Mouse (Mus musculus) hindbrain, embryonic 12.5 days (tissue): ENCODE measurements at regions not wholly inside any gene's neighbourhood (a gene's known extent, or its start where the extent isn't known, plus 50 kb on each side); places are given as distances from the start of the nearest gene placed in this dataset.

Experiments used
- ATAC-seq: fragments of 200-750 bp; cut with Nextera tagmentation; 2 replicates; pipeline ENCODE4 v1.8.0; 2017; ENCODE audit warnings: moderate TSS enrichment; ENCODE audit not compliant: low FRiP score
- H3K27ac ChIP-seq: fragments of 300-500 bp; sonication (generic); 2 replicates; pipeline ENCODE4 v1.5.1; 2016; ENCODE audit warnings: mild to moderate bottlenecking
- H3K27me3 ChIP-seq: fragments of 300-500 bp; sonication (generic); 2 replicates; pipeline ENCODE4 v1.6.1; 2016; ENCODE audit warnings: mild to moderate bottlenecking
- H3K36me3 ChIP-seq: fragments of 300-500 bp; sonication (generic); 2 replicates; pipeline ENCODE4 v1.6.1; 2016; ENCODE audit warnings: mild to moderate bottlenecking
- H3K4me1 ChIP-seq: fragments of 300-500 bp; sonication (generic); 2 replicates; pipeline ENCODE4 v1.6.1; 2016
- H3K4me2 ChIP-seq: fragments of 300-500 bp; sonication (generic); replicated peaks from 2 replicates; pipeline ENCODE4 v1.6.1; 2016; ENCODE audit warnings: mild to moderate bottlenecking
- H3K4me3 ChIP-seq: fragments of 300-500 bp; sonication (generic); 2 replicates; pipeline ENCODE4 v1.5.1; 2016; ENCODE audit warnings: mild to moderate bottlenecking
- H3K9ac ChIP-seq: fragments of 300-500 bp; sonication (generic); 2 replicates; pipeline ENCODE4 v1.6.1; 2016; ENCODE audit warnings: mild to moderate bottlenecking, moderate library complexity
- H3K9me3 ChIP-seq: fragments of 300-500 bp; sonication (generic); replicated peaks from 2 replicates; pipeline ENCODE4 v1.6.1; 2016; ENCODE audit warnings: mild to moderate bottlenecking
- WGBS: fragments of 180-500 bp; shearing (Covaris S2); methylation state at CpG from one replicate; pipeline ENCODE4 v1.1.7; 2016; 5-methylcytosine and 5-hydroxymethylcytosine counted together

DNA sequence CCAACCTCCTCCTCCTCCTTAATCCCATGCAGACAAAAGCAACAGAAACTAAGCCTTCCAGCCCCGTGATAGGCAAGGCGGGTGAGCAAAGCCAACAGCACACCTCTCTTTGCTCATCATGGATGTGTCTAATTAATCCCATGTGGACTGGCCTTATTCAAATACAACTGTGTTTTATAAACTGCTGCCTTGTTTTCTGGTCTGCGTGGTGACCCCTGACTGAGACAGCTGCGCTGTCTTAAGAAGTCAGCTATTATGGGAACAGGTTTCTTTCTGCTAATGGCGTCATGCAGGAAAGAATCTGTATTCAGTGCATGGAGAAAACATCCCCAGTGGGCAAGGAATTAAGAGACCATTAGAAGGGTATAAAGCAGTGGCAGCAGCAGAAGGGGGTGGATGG, 161.6 kb upstream of the Kiz start:
- ATAC-seq: peak; percentile 72
- no peaks in the 10 kb centered on the region for H3K27me3 ChIP-seq
- WGBS: 24% methylated on average over 5 of the region's 5 CpGs
- H3K9me3 ChIP-seq: no peaks in the 10 kb centered on the region
- H3K9ac ChIP-seq: no peak overlapping the region
- H3K36me3 ChIP-seq: no peaks in the 10 kb centered on the region
- H3K4me3 ChIP-seq: no peak overlapping the region
- no peak overlapping the region for H3K27ac ChIP-seq
- peaks cover 10% of the 10 kb centered on the region for H3K4me1 ChIP-seq
- H3K4me2 ChIP-seq: 0 out of 2 replicates have a peak overlapping the region, but pooled peaks have one; percentile 4

- no peak for ATAC-seq
Measured at GRCm38 (mm10) chr2:146696277-146696676, 159.4 kb upstream of the Kiz start.

DNA sequence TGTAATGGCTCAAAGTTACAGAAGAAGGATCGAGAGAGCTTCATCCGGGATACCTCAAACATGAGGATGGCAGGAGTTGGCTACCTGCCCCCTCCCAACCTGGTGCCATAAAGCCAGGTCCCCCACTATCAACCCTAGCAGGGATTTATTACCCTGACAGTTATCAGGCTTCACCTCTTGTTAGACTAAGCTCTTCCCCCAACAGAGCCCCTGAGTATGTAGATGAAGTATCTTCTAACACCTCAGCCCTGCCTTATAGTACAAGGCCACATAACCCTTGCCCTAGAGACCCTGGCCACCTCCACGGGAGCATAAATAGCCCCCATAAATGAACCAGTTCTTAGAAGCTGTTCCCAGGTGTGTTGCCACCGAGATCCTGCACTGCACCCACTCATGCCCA, 158.9 kb upstream of the Kiz start:
- Histone ChIP-seq H3K27ac (no peak overlapping the region), H3K9me3 (no peaks in the 10 kb centered on the region), H3K4me2 (no peak overlapping the region), H3K27me3 (no peaks in the 10 kb centered on the region), H3K4me3 (no peak overlapping the region), H3K36me3 (no peaks in the 10 kb centered on the region), H3K9ac (no peak overlapping the region), H3K4me1 (peaks cover 10% of the 10 kb centered on the region)
- ATAC-seq: no peak
- WGBS: 93% methylated on average over 4 of the region's 4 CpGs

More at GRCm38 (mm10) chr2:146696277-146696676, 159.4 kb upstream of the Kiz start:
- Histone ChIP-seq H3K4me1 (peaks cover 10% of the 10 kb centered on the region), H3K9me3 (no peaks in the 10 kb centered on the region), H3K27ac (no peak overlapping the region), H3K9ac (no peak overlapping the region), H3K4me2 (no peak overlapping the region), H3K36me3 (no peaks in the 10 kb centered on the region), H3K27me3 (no peaks in the 10 kb centered on the region), H3K4me3 (no peak overlapping the region)
- WGBS: 91% methylated on average over 2 of the region's 2 CpGs

GRCm38 (mm10) chr2:146710676-146711075, 145.0 kb upstream of the Kiz start:
- Histone ChIP-seq H3K9ac (no peak overlapping the region), H3K9me3 (no peaks in the 10 kb centered on the region), H3K27me3 (no peaks in the 10 kb centered on the region), H3K27ac (no peak overlapping the region), H3K4me3 (no peak overlapping the region), H3K4me2 (no peak overlapping the region), H3K36me3 (no peaks in the 10 kb centered on the region), H3K4me1 (0 out of 2 replicates have a peak, but pooled peaks cover 4% of the 10 kb centered on the region)
- 54% methylated on average over 8 of the region's 8 CpGs for WGBS
- ATAC-seq: peak; percentile 88

DNA sequence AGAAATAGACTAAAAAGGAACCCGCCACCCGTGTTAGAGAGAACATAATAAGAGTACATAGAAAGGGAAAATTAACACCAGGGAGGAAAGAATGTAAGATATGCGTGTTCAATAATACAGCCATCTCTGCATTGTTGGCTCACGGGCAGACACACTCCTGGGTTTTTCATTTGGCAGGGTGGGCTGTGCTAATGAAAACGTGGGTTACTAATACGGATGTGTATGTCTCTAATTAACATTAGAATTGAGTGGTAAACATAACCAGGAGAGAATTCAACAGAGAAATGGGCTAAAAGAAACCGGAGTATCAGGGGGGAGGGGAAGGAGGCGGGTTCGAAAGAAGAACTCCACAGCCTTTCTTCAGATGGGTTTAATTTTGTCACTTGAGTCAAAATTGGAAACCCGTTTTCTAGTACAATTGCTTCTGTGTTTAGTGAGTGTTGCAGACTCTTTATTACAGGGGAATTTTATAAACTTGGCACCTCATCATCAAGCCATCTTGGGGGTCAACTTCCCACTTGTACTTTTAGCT, 134.4 kb upstream of the Kiz start:
- Histone ChIP-seq H3K4me1 (peaks cover 30% of the 10 kb centered on the region), H3K36me3 (no peaks in the 10 kb centered on the region), H3K27ac (peak overlapping the region; percentile 23; the same call in 1 of the 2 replicates), H3K27me3 (peaks cover 20% of the 10 kb centered on the region), H3K9me3 (peaks cover 5% of the 10 kb centered on the region; the same call in 1 of the 2 replicates), H3K9ac (no peak overlapping the region), H3K4me3 (no peak overlapping the region), H3K4me2 (no peak overlapping the region; the same call in 1 of the 2 replicates)
- WGBS: 23% methylated on average over 10 of the region's 10 CpGs
- ATAC-seq: no peak

- ATAC-seq: peak; percentile 51; the same call in 1 of the 2 replicates
- peaks cover 30% of the 10 kb centered on the region for H3K4me1 ChIP-seq
- H3K4me2 ChIP-seq: no peak overlapping the region
- H3K36me3 ChIP-seq: no peaks in the 10 kb centered on the region
- H3K4me3 ChIP-seq: no peak overlapping the region
- H3K27me3 ChIP-seq: peaks cover 18% of the 10 kb centered on the region
- WGBS: 15% methylated on average over 8 of the region's 8 CpGs
- H3K9ac ChIP-seq: no peak overlapping the region
- peak overlapping the region; percentile 72 for H3K27ac ChIP-seq
- H3K9me3 ChIP-seq: no peaks in the 10 kb centered on the region
Measured at GRCm38 (mm10) chr2:146722351-146723025, 133.2 kb upstream of the Kiz start.

DNA sequence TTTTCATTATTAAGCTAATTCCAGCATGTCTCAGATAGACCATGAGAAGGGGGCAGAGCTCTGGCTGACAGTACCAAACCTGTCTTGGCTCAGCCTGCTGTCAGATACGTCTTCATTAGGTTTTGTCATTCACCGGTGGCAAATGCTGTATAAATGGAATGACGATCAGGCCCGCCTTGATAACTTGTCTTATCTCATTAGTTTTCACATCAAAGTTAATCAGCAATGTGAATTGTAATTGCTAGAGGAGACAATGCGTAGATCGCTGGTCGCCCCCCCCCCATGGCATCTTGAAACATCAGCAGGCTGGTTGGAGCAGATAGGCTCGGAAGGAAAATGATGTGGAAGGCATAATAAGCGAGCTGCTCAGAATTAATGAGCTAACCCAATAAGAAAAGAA, 132.5 kb upstream of the Kiz start:
- Histone ChIP-seq H3K4me3 (no peak overlapping the region), H3K36me3 (no peaks in the 10 kb centered on the region), H3K4me1 (peaks cover 30% of the 10 kb centered on the region), H3K27ac (peak overlapping the region; percentile 72), H3K9me3 (no peaks in the 10 kb centered on the region), H3K4me2 (no peak overlapping the region; the same call in 1 of the 2 replicates), H3K9ac (no peak overlapping the region), H3K27me3 (peaks cover 15% of the 10 kb centered on the region)
- ATAC-seq: peak; percentile 88
- 33% methylated on average over 9 of the region's 9 CpGs for WGBS

GRCm38 (mm10) chr2:146723671-146724070, 132.0 kb upstream of the Kiz start:
- H3K4me1 ChIP-seq: peaks cover 30% of the 10 kb centered on the region
- H3K36me3 ChIP-seq: no peaks in the 10 kb centered on the region
- H3K4me2 ChIP-seq: 0 out of 2 replicates have a peak overlapping the region, but pooled peaks have one; percentile 6
- no peaks in the 10 kb centered on the region for H3K9me3 ChIP-seq
- no peak overlapping the region for H3K9ac ChIP-seq
- peak; percentile 46 for ATAC-seq
- H3K4me3 ChIP-seq: no peak overlapping the region
- 33% methylated on average over 4 of the region's 4 CpGs for WGBS
- H3K27me3 ChIP-seq: peaks cover 13% of the 10 kb centered on the region
- H3K27ac ChIP-seq: peak overlapping the region; percentile 72

DNA sequence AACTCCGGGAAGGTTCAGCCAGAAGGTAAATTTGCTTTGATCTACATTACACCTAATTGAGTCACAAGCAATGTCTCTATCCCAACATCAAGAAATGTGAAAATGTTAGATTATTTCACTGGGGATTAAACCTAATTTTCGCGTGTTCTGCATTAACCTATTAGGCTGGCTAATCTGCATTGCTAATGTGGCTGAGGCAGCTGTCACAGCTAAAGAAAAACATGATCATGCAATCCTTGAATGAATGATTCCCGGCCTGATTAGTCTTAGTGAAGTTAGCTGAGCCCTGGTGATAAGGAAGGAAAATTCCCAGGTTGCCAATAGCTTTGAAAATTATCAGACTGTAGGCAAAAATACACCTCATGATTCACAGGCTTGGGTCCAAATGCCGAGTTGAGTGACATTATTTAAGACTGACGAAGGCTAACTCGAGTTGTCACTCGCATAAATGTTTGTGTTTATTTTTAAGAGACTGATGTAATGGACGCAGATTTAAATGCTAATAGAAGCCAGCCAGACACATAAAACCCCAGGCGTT, 131.5 kb upstream of the Kiz start:
- WGBS: 39% methylated on average over 10 of the region's 10 CpGs
- peak; percentile 59 for ATAC-seq
- Histone ChIP-seq H3K9me3 (no peaks in the 10 kb centered on the region), H3K9ac (no peak overlapping the region), H3K4me1 (peaks cover 30% of the 10 kb centered on the region), H3K27ac (peak overlapping the region; percentile 74), H3K4me2 (no peak overlapping the region), H3K27me3 (peaks cover 9% of the 10 kb centered on the region), H3K36me3 (no peaks in the 10 kb centered on the region), H3K4me3 (no peak overlapping the region)

DNA sequence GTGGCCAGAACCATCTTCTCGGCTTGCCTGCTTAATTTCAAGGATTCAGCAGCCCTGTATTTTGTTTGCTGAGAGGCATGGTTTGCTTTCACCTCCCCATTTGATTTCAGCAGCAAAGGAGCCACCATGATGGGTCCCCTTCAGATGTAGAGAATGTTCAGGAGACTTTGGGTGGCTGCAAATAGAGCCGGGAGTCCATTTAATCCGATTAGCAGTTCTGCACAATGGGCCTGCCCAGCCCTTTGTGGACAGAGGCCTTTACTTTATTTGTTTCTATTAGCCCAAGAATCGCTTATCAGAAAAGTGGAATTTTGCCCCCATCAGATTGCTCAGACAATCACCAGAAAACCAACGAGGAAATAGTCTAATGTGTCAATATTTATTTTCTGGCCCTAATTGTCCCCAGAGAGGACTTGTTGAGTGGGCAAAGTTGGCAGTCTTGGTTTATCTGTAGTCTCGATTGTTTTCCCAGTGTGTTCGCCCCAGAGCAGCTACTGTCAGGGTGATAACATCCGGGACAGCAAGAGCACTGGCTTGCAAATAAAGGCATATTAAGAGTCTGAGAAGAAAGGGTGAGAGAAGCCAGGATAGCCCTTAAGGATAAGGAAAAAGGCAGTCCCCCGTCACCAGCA, 130.6 kb upstream of the Kiz start:
- no peak for ATAC-seq
- Histone ChIP-seq H3K27me3 (peaks cover 11% of the 10 kb centered on the region), H3K27ac (peak overlapping the region; percentile 74), H3K9ac (no peak overlapping the region), H3K9me3 (no peaks in the 10 kb centered on the region), H3K4me1 (peaks cover 30% of the 10 kb centered on the region), H3K4me3 (no peak overlapping the region), H3K4me2 (no peak overlapping the region), H3K36me3 (no peaks in the 10 kb centered on the region)
- 45% methylated on average over 9 of the region's 9 CpGs for WGBS

- Histone ChIP-seq H3K36me3 (no peaks in the 10 kb centered on the region), H3K27ac (no peak overlapping the region), H3K9me3 (no peaks in the 10 kb centered on the region), H3K9ac (no peak overlapping the region), H3K4me3 (no peak overlapping the region), H3K4me1 (peaks cover 11% of the 10 kb centered on the region), H3K27me3 (peaks cover 11% of the 10 kb centered on the region; the same call in 1 of the 2 replicates), H3K4me2 (no peak overlapping the region)
- ATAC-seq: no peak
Measured at GRCm38 (mm10) chr2:146728693-146729092, 127.0 kb upstream of the Kiz start.

GRCm38 (mm10) chr2:146731081-146731480, 124.6 kb upstream of the Kiz start:
- H3K4me1 ChIP-seq: no peaks in the 10 kb centered on the region
- H3K36me3 ChIP-seq: no peaks in the 10 kb centered on the region
- H3K9ac ChIP-seq: no peak overlapping the region
- H3K4me3 ChIP-seq: no peak overlapping the region
- no peak overlapping the region for H3K4me2 ChIP-seq
- peaks cover 6% of the 10 kb centered on the region; the same call in 1 of the 2 replicates for H3K27me3 ChIP-seq
- no peak overlapping the region for H3K27ac ChIP-seq
- no peak for ATAC-seq
- H3K9me3 ChIP-seq: no peaks in the 10 kb centered on the region
- WGBS: 55% methylated on average over 3 of the region's 3 CpGs
